Mouse (Mus musculus): ENCODE measurements around the gene Tead3. TPM values are rescaled to one million over a fixed set of nuclear protein-coding genes. Genes with fewer than 3 reads are reported as not detected.
A peak's percentile ranks its signal among the peaks of the same experiment; 100 is the strongest.

Gene Tead3
- polyA plus RNA-seq, 1 experiment: 0.26 TPM

DNA sequence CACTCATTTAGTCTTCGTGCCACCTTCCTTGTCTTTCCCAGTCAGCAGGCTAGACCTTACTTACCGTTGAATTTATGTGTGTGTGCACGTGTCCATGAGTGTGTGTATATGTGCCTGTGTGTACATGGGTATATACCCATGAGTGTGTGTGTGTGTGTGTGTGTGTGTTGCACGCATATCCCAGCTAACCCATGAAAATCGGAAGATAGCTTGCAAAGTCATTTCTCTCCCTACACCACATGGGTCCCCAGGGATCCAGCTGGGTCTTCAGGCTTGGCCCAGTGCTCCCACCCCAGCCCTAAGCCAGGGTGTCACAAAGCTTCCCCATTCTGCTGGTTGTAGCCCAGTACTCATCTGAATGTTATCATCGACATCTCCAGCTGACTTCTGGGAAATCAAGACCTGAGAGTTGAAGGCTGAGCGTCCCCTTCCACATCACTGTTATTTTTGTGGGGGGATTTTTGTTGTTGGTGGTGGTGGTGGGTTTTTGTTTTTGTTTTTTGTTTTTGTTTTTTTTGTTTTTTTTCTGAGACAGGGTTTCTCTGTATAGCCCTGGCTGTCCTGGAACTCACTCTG is 68.7 kb downstream of the Tead3 start:
- peak overlapping the region; percentile 68 for H3K4me3 ChIP-seq (replicated peaks)
- H3K9me3 ChIP-seq: no peaks in the 10 kb centered on the region
- peaks cover 95% of the 10 kb centered on the region for H3K4me1 ChIP-seq

More for the DNA sequence above, 68.7 kb downstream of the Tead3 start:
- TF ChIP-seq GATA1 (IDR thresholded peaks at IDR 0.05; ENCODE audit: borderline replicate concordance, low read length): no peak
- no peak for TF ChIP-seq FLI1 (IDR thresholded peaks at IDR 0.05; ENCODE audit: low read length)
- H3K27me3 ChIP-seq (replicated peaks): no peaks in the 10 kb centered on the region
- peaks cover 73% of the 10 kb centered on the region for H3K36me3 ChIP-seq (replicated peaks; ENCODE audit: low read length)

Other genes with a start within 250 kb of the Tead3 start
- 0.54 TPM in 1 of 2 replicates, not detected in the other for gene Scube3, start 208.7 kb downstream of the Tead3 start, polyA plus RNA-seq (2012; ENCODE audit: insufficient read depth, low replicate concordance)
- gene Zfp523, start 173.7 kb downstream of the Tead3 start, polyA plus RNA-seq (2012; ENCODE audit: insufficient read depth, low replicate concordance): 45.0 and 64.1 TPM in 2 replicates
- gene Def6, start 143.0 kb downstream of the Tead3 start, polyA plus RNA-seq (2012; ENCODE audit: insufficient read depth, low replicate concordance): 90.3 and 202 TPM in 2 replicates
- 132 and 226 TPM in 2 replicates for gene Ppard, start 118.1 kb downstream of the Tead3 start, polyA plus RNA-seq (2012; ENCODE audit: insufficient read depth, low replicate concordance)
- gene Fance, start 37.3 kb downstream of the Tead3 start, polyA plus RNA-seq (2012; ENCODE audit: insufficient read depth, low replicate concordance): 33.1 and 40.3 TPM in 2 replicates
- 4,291 and 7,093 TPM in 2 replicates for gene Rpl10a, start 22.3 kb downstream of the Tead3 start, polyA plus RNA-seq (2012; ENCODE audit: insufficient read depth, low replicate concordance)
- 2.7 TPM in 1 of 2 replicates, not detected in the other for gene Tulp1, start 14.4 kb upstream of the Tead3 start, polyA plus RNA-seq (2012; ENCODE audit: insufficient read depth, low replicate concordance)
- 8.7 and 25.1 TPM in 2 replicates for gene Fkbp5, start 166.7 kb upstream of the Tead3 start, polyA plus RNA-seq (2012; ENCODE audit: insufficient read depth, low replicate concordance)
- gene Armc12, start 180.0 kb upstream of the Tead3 start, polyA plus RNA-seq (2012; ENCODE audit: insufficient read depth, low replicate concordance): not detected in 2 replicates
- gene Clpsl2, start 198.6 kb upstream of the Tead3 start, polyA plus RNA-seq (2012; ENCODE audit: insufficient read depth, low replicate concordance): not detected in 2 replicates
- gene Clps, start 209.9 kb upstream of the Tead3 start, polyA plus RNA-seq (2012; ENCODE audit: insufficient read depth, low replicate concordance): not detected in 2 replicates
- not detected in 2 replicates for gene Lhfpl5, start 224.8 kb upstream of the Tead3 start, polyA plus RNA-seq (2012; ENCODE audit: insufficient read depth, low replicate concordance)